Mouse (Mus musculus): ENCODE results near the gene Vmn1r215.
"Not testable (repeated sequence)": the region's sequence is repeated elsewhere in the genome, so short reads cannot be mapped to it uniquely, and the experiment has no call there.

Gene Vmn1r215

DNA sequence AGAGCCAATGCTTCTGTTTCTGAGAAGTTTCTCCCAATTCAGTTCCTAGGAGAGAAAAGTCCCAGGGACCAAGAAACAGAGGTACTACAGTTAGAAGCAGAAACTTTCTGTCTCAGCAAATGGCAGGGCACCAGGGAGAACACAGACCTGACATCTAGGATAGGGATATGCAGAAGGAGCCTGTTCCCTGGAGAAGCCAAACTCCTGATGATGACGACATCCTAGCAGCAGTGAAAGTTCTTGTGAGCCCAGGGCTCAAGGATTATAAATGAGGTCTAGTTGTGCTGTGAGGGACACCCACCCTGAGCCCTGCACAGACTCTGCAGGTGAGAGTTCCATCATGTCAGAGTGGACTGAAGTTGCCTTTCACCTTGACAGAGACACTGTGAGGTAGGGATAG, at the start of gene Vmn1r215:
Gene Vmn1r215, plus strand, starts transcription at position 301 of the 400 bp plus-strand sequence.
- DNase-seq: no peak

- no peak for DNase-seq
These were observed 49.7 kb upstream of the Vmn1r215 start for GRCm38 (mm10) chr13:23018158-23018557.

- DNase-seq: no peak
These were observed 43.0 kb upstream of the Vmn1r215 start for GRCm38 (mm10) chr13:23024812-23025211.

- DNase-seq: no peak
These were observed 37.7 kb upstream of the Vmn1r215 start, which contains the start of gene Vmn1r214 for GRCm38 (mm10) chr13:23030118-23030517. Vmn1r214 (plus strand) TSS chr13:23030418.

GRCm38 (mm10) chr13:23057778-23058177, 10.0 kb upstream of the Vmn1r215 start:
- no peak for DNase-seq

DNA sequence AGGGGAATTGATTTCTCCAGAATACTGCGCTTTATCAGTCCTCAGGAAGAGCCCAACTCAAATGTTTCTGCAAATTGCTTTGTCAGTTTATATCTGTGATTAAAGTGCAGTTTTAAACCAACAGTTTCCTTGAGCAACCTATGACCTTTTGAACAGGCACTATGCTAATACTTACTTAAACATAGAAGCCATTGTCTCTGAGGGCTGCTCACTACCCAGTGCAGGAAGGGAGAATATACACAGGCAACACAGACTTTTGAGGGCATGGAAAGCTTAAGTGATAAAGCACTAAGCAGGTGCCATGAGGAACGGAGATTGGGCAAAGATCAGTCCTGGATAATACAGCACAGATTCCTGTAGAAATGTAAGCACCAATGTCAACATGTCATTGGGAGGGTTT, 1.5 kb downstream of the Vmn1r215 start:
- DNase-seq: no peak

GRCm38 (mm10) chr13:23094386-23094785, 26.6 kb downstream of the Vmn1r215 start:
- DNase-seq: no peak

DNA sequence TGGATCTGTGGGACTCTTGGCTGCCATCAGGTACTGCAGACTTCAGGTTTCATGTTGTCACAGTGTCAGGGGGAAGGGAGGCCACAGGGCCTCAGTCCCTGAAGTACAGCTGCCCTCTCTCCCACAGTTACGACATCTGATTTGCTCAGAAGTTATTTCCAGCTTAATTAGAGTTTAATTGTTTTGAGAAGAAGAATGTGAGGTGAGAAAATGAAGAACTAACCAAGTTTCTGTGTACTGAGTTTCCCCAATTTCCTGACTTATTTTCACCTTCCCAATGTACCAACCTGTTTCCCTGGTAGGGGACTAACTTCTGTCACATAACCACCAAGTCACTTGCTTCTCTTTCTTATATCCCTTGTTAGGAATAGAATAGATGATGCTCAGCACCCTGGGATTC, 50.3 kb downstream of the Vmn1r215 start, which contains the start of gene Vmn1r217:
Gene Vmn1r217, minus strand, starts transcription at position 101 of the 400 bp plus-strand sequence.
- not testable (repeated sequence) for DNase-seq

GRCm38 (mm10) chr13:23120611-23121010, 52.8 kb downstream of the Vmn1r215 start:
- DNase-seq: no peak

All from layer of hippocampus, adult 9-11 months (tissue).